Mouse (Mus musculus) CD8-positive naive resting alpha-beta T cell, adult 2 months (primary cell): Measurements from ENCODE around the gene Rasl12.

Source experiments
- DNase-seq, 2 experiments: peaks; one replicate each; pipeline ENCODE4 v3.0.0; 2022; ENCODE audit warnings: low read depth in 2 of 2, low spot score in 2 of 2

Rasl12 gene

GRCm38 (mm10) chr9:65435671-65436301 lies 37.5 kb downstream of the Rasl12 start, which contains the start of gene Mtfmt:
TSS of gene Mtfmt (plus strand) at chr9:65435782.
- peak; percentile 93 to 97 for DNase-seq

GRCm38 (mm10) chr9:65444692-65445091 lies 46.4 kb downstream of the Rasl12 start:
- DNase-seq = no peak

GRCm38 (mm10) chr9:65447951-65448350 lies 49.6 kb downstream of the Rasl12 start:
- DNase-seq = no peak

GRCm38 (mm10) chr9:65458975-65459374 lies 60.7 kb downstream of the Rasl12 start:
- DNase-seq = no peak

- no peak for DNase-seq
Measured at GRCm38 (mm10) chr9:65460198-65460597, 61.9 kb downstream of the Rasl12 start.

- peak; percentile 84 to 95 for DNase-seq
Measured at GRCm38 (mm10) chr9:65460732-65461442, 62.6 kb downstream of the Rasl12 start, which contains the start of gene Spg21. TSS of gene Spg21 (plus strand) at chr9:65460947.

GRCm38 (mm10) chr9:65462544-65462943 lies 64.2 kb downstream of the Rasl12 start:
- DNase-seq = no peak

GRCm38 (mm10) chr9:65464161-65464560 lies 65.9 kb downstream of the Rasl12 start:
- DNase-seq = no peak
